Mouse (Mus musculus) embryonic facial prominence, embryonic 11.5 days (tissue): ENCODE results near the gene Rasl12. TPM values are rescaled to one million over a fixed set of nuclear protein-coding genes. Genes with fewer than 3 reads are reported as not detected.

Source experiments
- ATAC-seq: fragments of 200-750 bp; cut with Nextera tagmentation; replicated peaks from 2 replicates; pipeline ENCODE4 v1.8.0; 2017; ENCODE audit warnings: low read depth; ENCODE audit not compliant: insufficient number of reproducible peaks, low FRiP score, low TSS enrichment
- DNase-seq: peaks from one replicate; pipeline ENCODE4 v3.0.0-alpha.2; 2015; ENCODE audit warnings: low spot score
- H3K27ac ChIP-seq: fragments of 300-500 bp; sonication (generic); replicated peaks from 2 replicates; pipeline ENCODE4 v1.5.1; 2014; ENCODE audit warnings: mild to moderate bottlenecking, low read depth, low read length, control low read depth
- H3K27me3 ChIP-seq: fragments of 300-500 bp; sonication (generic); 2 replicates; pipeline ENCODE4 v1.6.1; 2014; ENCODE audit warnings: mild to moderate bottlenecking, low read length, moderate library complexity, mixed read lengths; ENCODE audit not compliant: control insufficient read depth, insufficient read depth
- H3K36me3 ChIP-seq: fragments of 300-500 bp; sonication (generic); replicated peaks from 2 replicates; pipeline ENCODE4 v1.6.1; 2014; ENCODE audit warnings: low read depth, mild to moderate bottlenecking, low read length, moderate library complexity, mixed read lengths; ENCODE audit not compliant: control insufficient read depth, insufficient read depth
- H3K4me1 ChIP-seq: fragments of 300-500 bp; sonication (generic); 2 replicates; pipeline ENCODE4 v1.6.1; 2014; ENCODE audit warnings: low read length, mixed read lengths; ENCODE audit not compliant: control insufficient read depth, insufficient read depth
- H3K4me2 ChIP-seq: fragments of 300-500 bp; sonication (generic); 2 replicates; pipeline ENCODE4 v1.6.1; 2014; ENCODE audit warnings: low read depth, mild to moderate bottlenecking, control low read depth, low read length, moderate library complexity
- H3K4me3 ChIP-seq: fragments of 300-500 bp; sonication (generic); 2 replicates; pipeline ENCODE4 v1.5.1; 2014; ENCODE audit warnings: low read depth, low read length, control low read depth
- H3K9ac ChIP-seq: fragments of 300-500 bp; sonication (generic); replicated peaks from 2 replicates; pipeline ENCODE4 v1.6.1; 2014; ENCODE audit warnings: mild to moderate bottlenecking, control low read depth, low read length
- H3K9me3 ChIP-seq: fragments of 300-500 bp; sonication (generic); replicated peaks from 2 replicates; pipeline ENCODE4 v1.6.1; 2016; ENCODE audit warnings: mild to moderate bottlenecking, low read length, inconsistent platforms, mixed read lengths; ENCODE audit not compliant: control insufficient read depth
- WGBS: fragments of 180-500 bp; shearing (Covaris S2); extraction: QIAGEN DNeasy Blood & Tissue Kit; methylation state at CpG from one replicate; pipeline ENCODE4 v1.1.7; 2014; 5-methylcytosine and 5-hydroxymethylcytosine counted together
- polyA plus RNA-seq: library from polyadenylated mRNA; unstranded; fragments of >200 nt; fragmentation: Nextera tagmentation; extraction: Ambion mirVana; gene quantifications from 2 replicates; pipeline ENCODE4 v1.2.1, GENCODE M21; 2014

Gene Rasl12
- polyA plus RNA-seq: 7.6 and 9.8 TPM in 2 replicates

DNA sequence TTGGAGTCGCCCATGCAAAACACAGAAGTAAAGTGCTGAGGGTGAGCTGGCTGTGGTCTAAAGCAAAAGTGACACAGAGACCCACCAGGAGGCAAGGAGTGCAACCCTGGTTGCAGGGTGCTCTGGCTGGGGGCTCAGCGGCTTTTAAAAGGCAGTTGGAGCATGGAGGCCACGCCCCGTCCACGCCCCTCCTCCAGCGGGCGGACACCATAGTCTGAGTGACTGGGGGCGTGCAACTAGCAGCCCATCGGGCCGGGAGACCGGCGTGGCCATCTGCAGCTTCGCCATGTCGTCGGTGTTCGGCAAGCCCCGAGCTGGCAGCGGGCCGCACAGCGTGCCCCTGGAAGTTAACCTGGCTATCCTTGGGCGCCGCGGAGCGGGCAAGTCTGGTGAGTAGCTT lies at the start of gene Rasl12:
Gene Rasl12, plus strand, starts transcription at position 228 of the 400 bp plus-strand sequence.
- Histone ChIP-seq H3K9ac (peak within 1 kb of the TSS; percentile 66), H3K27ac (no peak within 1 kb of the TSS), H3K9me3 (no peaks in the 10 kb centered on the region), H3K4me1 (no peaks in the 10 kb centered on the region), H3K36me3 (no peaks in the 10 kb centered on the region), H3K4me3 (peak within 1 kb of the TSS; percentile 47), H3K27me3 (no peaks in the 10 kb centered on the region), H3K4me2 (peak within 1 kb of the TSS; percentile 80)
- DNase-seq (peak; percentile 87), ATAC-seq (peak; percentile 72; the same call in 1 of the 2 replicates)
- under 1% methylated on average over 24 of the region's 24 CpGs for WGBS

DNA sequence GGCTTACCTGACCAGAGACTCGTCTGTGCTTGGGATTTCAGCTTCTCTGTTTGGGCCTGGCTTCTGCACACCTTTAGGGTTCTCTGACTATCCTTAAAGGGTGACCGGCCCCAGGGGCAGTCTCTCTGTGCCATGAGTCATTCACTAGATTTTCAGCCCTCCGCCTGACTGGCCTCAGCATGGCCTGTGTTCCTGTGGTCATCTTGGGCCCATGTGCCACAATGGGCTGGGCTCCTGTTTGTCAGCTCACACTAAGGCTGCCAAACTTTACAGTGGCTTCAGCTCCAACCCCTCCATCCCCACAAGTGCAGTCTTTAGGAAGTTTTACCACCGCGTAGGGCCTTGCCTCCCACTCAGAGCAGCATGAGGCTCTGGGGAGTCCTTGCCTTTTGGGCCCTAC lies 45.1 kb upstream of the Rasl12 start:
- H3K9ac ChIP-seq: no peak overlapping the region
- no peak overlapping the region for H3K4me2 ChIP-seq
- H3K36me3 ChIP-seq: no peaks in the 10 kb centered on the region
- H3K27me3 ChIP-seq: no peaks in the 10 kb centered on the region
- H3K9me3 ChIP-seq: no peaks in the 10 kb centered on the region
- H3K27ac ChIP-seq: no peak overlapping the region
- no peak for ATAC-seq
- 87% methylated on average over 5 of the region's 5 CpGs for WGBS
- H3K4me1 ChIP-seq: no peaks in the 10 kb centered on the region
- no peak overlapping the region for H3K4me3 ChIP-seq
- DNase-seq: no peak

DNA sequence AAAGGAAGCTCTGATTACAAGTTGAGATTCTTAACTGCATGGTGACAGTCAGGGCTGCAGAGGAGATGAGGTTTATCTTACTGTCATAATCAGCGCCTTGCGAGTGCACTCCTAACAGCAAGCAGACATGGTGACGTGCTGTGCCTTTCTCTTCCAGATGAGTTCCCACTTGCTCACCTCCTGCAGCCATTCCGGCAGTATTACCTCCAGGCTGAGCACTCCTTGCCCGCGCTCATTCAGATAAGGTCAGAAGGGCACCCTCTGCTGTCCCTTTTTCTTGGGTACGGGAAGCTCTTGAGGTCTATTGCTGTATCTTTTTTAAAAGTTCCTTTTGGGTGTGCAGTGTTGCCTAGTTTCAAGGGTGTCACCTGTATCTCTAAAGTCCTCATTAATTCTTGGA lies 41.7 kb upstream of the Rasl12 start:
- Histone ChIP-seq H3K9ac (no peak overlapping the region), H3K4me3 (no peak overlapping the region), H3K36me3 (no peaks in the 10 kb centered on the region), H3K4me1 (no peaks in the 10 kb centered on the region), H3K4me2 (no peak overlapping the region), H3K27ac (no peak overlapping the region), H3K9me3 (no peaks in the 10 kb centered on the region), H3K27me3 (no peaks in the 10 kb centered on the region)
- 87% methylated on average over 7 of the region's 7 CpGs for WGBS
- no peak for DNase-seq
- ATAC-seq: no peak

DNA sequence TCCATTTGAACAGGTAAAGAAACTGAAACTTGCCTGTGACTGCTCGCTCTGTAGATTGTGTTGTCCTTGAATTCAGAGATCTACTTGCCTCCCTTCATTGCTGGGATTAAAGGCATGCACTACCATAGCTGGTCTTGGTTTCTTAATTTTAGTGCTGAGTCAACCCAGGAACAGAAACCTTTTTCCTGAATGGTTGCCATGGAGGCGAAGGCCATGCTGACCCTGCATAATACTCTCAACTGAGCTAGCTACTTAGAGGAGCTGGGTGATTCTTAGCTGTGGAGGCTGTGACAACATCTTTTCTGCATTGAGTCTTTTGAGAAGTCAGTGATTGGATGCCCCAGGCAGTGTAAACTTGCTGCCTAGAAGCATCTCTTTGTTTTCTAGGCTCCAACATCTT lies 41.3 kb upstream of the Rasl12 start:
- H3K9me3 ChIP-seq: no peaks in the 10 kb centered on the region
- H3K4me2 ChIP-seq: no peak overlapping the region
- no peak overlapping the region for H3K4me3 ChIP-seq
- ATAC-seq (no peak), DNase-seq (no peak)
- no peak overlapping the region for H3K27ac ChIP-seq
- no peaks in the 10 kb centered on the region for H3K27me3 ChIP-seq
- WGBS: 95% methylated on average over 2 of the region's 2 CpGs
- H3K4me1 ChIP-seq: no peaks in the 10 kb centered on the region
- H3K9ac ChIP-seq: no peak overlapping the region
- H3K36me3 ChIP-seq: no peaks in the 10 kb centered on the region

DNA sequence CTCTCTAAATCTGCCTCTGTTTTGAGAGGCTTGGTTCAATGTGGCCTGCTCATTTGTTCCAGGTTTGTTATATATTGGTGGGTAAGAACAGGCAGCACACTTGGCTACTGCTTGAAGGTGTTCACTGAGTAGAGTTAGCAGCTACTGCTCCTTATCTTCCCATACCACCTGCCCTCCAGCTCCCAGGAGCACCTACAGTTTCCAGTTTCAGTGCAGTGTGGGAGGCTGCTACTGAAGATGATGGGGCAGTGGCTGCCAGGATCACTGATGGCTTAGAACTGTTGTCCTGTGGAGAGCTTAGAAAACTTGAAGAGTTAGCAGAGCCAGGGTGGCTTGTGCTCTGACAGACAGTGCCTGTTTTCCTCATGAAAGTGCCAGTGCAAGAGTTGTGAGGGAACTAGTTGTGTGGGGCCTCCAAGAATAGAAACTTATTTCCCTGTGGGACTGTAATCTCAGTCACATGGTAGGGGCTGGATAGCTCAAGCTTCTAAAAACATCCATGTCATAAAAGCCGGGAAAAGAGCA lies 39.3 kb upstream of the Rasl12 start:
- Histone ChIP-seq H3K27ac (no peak overlapping the region), H3K9ac (no peak overlapping the region), H3K9me3 (no peaks in the 10 kb centered on the region), H3K27me3 (no peaks in the 10 kb centered on the region), H3K4me1 (no peaks in the 10 kb centered on the region), H3K4me2 (no peak overlapping the region), H3K4me3 (no peak overlapping the region), H3K36me3 (no peaks in the 10 kb centered on the region)
- DNase-seq (no peak), ATAC-seq (no peak)
- WGBS: 95% methylated on average over 1 of the region's 1 CpGs

DNA sequence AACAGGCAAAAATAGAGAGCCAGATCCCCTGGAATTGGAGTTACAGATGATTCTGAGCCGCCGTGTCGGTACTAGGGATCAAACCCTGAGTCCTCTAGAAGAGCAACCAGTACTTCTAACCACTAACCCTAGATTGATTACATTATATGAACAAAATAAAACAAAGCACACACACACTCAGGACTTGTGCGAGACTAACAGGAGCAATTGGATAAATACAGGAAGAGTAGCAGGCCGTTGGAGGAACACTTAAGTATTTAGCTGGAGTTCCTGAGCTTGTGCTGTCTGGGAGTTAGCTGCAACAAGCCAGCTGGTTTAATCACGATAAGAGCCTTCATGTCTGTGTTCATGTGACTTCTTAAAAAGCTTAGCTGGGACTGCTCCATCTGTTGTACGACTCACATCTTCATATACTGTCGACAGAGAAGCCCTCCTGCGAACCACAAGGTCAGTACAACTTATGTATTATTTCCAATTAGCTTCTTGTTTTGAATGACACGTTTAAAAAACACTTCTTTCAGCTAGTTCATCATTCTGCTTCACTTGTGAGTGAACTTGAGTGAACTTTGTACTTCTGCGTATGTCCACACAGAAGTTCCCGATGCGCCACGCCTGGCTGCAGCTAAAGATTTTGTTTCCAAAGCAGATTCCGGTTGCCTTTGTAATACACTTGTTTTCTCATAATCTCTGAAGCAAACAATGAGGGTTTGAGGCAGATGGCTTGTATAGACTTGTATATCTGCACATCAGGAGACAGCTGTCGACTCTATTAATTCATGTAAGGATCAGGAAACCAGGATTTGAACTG lies 37.5 kb upstream of the Rasl12 start, which contains the start of gene Ubap1l:
Gene Ubap1l, plus strand, starts transcription at position 401 of the 808 bp plus-strand sequence.
- no peaks in the 10 kb centered on the region for H3K27me3 ChIP-seq
- WGBS: 90% methylated on average over 16 of the region's 16 CpGs
- H3K36me3 ChIP-seq: no peaks in the 10 kb centered on the region
- no peaks in the 10 kb centered on the region for H3K9me3 ChIP-seq
- H3K27ac ChIP-seq: no peak within 1 kb of the TSS
- H3K4me2 ChIP-seq: no peak within 1 kb of the TSS
- no peaks in the 10 kb centered on the region for H3K4me1 ChIP-seq
- no peak within 1 kb of the TSS for H3K9ac ChIP-seq
- ATAC-seq (no peak), DNase-seq (no peak)
- no peak within 1 kb of the TSS for H3K4me3 ChIP-seq

DNA sequence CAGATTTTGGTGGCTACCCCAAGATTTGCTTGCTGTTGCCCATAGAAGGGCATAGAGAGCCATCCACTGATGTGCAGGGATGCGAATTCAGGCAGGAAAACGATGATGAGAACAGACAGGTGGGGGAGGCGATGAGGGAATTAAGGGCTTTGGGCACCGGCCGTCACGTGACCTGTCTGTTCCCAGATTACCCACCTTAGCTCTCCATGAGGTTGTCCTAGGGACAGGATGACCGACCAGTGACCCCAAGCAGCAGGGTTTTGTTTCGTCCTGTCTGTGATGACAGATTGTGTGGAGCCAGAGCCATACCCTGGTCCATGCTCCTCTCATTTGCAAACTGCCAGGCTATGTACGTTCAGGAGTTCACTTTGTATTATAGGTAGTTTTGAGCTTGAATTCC lies 34.6 kb upstream of the Rasl12 start:
- DNase-seq: no peak
- ATAC-seq: no peak
- Histone ChIP-seq H3K4me3 (no peak overlapping the region), H3K36me3 (no peaks in the 10 kb centered on the region), H3K4me1 (no peaks in the 10 kb centered on the region), H3K4me2 (no peak overlapping the region), H3K27ac (no peak overlapping the region), H3K27me3 (no peaks in the 10 kb centered on the region), H3K9me3 (no peaks in the 10 kb centered on the region), H3K9ac (no peak overlapping the region)
- 61% methylated on average over 9 of the region's 9 CpGs for WGBS

DNA sequence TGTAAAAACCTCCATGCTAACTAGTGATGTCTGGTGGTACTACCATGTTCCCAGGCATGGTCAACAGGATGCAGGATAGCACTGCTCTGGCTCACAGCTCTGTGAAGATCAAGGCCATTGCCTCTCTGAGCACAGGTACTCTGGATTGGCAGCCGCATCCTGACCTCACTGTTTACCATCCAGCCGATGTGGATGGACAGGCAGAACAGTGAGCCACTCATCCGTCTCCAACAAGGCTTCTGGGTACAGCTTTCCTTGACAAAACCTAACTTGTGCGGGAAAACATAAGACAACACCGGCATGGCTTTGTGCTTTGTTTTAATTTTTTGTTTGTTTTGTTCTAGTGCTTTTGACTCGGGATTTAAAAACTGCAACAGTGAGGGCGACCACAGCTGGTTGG lies 32.6 kb upstream of the Rasl12 start:
- no peak overlapping the region for H3K27ac ChIP-seq
- no peaks in the 10 kb centered on the region for H3K9me3 ChIP-seq
- H3K27me3 ChIP-seq: no peaks in the 10 kb centered on the region
- H3K36me3 ChIP-seq: no peaks in the 10 kb centered on the region
- ATAC-seq: no peak
- H3K4me1 ChIP-seq: no peaks in the 10 kb centered on the region
- no peak overlapping the region for H3K9ac ChIP-seq
- DNase-seq: no peak
- no peak overlapping the region for H3K4me3 ChIP-seq
- no peak overlapping the region for H3K4me2 ChIP-seq
- WGBS: 92% methylated on average over 7 of the region's 7 CpGs
